Mouse (Mus musculus) liver, embryonic 14.5 days (tissue): ENCODE results near the gene Smg1. TPM values are rescaled to one million over a fixed set of nuclear protein-coding genes. Genes with fewer than 3 reads are reported as not detected.

Source experiments
- ATAC-seq: fragments of 200-750 bp; cut with Nextera tagmentation; 2 replicates; pipeline ENCODE4 v1.8.0; 2017; ENCODE audit warnings: moderate number of reproducible peaks, mild to moderate bottlenecking, moderate library complexity; ENCODE audit not compliant: insufficient read depth
- DNase-seq, 3 experiments: peaks; one replicate each; pipeline ENCODE4 v3.0.0-alpha.2; 2012 to 2013; ENCODE audit warnings: low read depth in 3 of 3, low spot score in 3 of 3
- H3K27ac ChIP-seq: fragments of 300-500 bp; sonication (generic); 2 replicates; pipeline ENCODE4 v1.5.1; 2014; ENCODE audit warnings: moderate library complexity, mild to moderate bottlenecking, control low read depth, inconsistent platforms
- H3K27me3 ChIP-seq: fragments of 300-500 bp; sonication (generic); 2 replicates; pipeline ENCODE4 v1.6.1; 2014; ENCODE audit warnings: mild to moderate bottlenecking, low read length, moderate library complexity; ENCODE audit not compliant: control insufficient read depth, insufficient read depth
- H3K36me3 ChIP-seq: fragments of 300-500 bp; sonication (generic); replicated peaks from 2 replicates; pipeline ENCODE4 v1.6.1; 2014; ENCODE audit warnings: low read depth; ENCODE audit not compliant: control insufficient read depth, insufficient read depth
- H3K4me1 ChIP-seq, 2 experiments: fragments of 200-500 bp in 1 of 2; fragments of 300-500 bp in 1 of 2; sonication (generic) in 1 of 2; replicated peaks; 2 replicates each; pipeline ENCODE4 v1.6.1; 2012 to 2014; ENCODE audit warnings: antibody characterized with exemption in 1 of 2, inconsistent platforms in 1 of 2, low read length in 1 of 2; ENCODE audit not compliant: control insufficient read depth in 2 of 2, insufficient read depth in 2 of 2
- H3K4me2 ChIP-seq: fragments of 300-500 bp; sonication (generic); 2 replicates; pipeline ENCODE4 v1.6.1; 2014; ENCODE audit warnings: low read depth, mild to moderate bottlenecking, control low read depth, moderate library complexity
- H3K4me3 ChIP-seq, 2 experiments: fragments of 200-500 bp in 1 of 2; fragments of 300-500 bp in 1 of 2; sonication (generic) in 1 of 2; 2 replicates each; pipeline ENCODE4 v1.5.1; 2012 to 2014; ENCODE audit warnings: low read depth in 2 of 2, low read length in 2 of 2, mild to moderate bottlenecking in 2 of 2, control low read depth in 1 of 2, inconsistent platforms in 1 of 2, moderate library complexity in 1 of 2; ENCODE audit not compliant: insufficient read depth in 1 of 2
- H3K9ac ChIP-seq: fragments of 300-500 bp; sonication (generic); replicated peaks from 2 replicates; pipeline ENCODE4 v1.6.1; 2014; ENCODE audit warnings: mild to moderate bottlenecking, control low read depth, moderate library complexity
- H3K9me3 ChIP-seq: fragments of 300-500 bp; sonication (generic); 2 replicates; pipeline ENCODE4 v1.6.1; 2016; ENCODE audit warnings: low read length, mixed read lengths; ENCODE audit not compliant: control insufficient read depth
- CTCF ChIP-seq: IDR thresholded peaks from 2 replicates; pipeline ENCODE4 v1.5.1; 2016; ENCODE audit warnings: antibody characterized with exemption, low read depth, control low read depth
- EP300 ChIP-seq: IDR thresholded peaks from 2 replicates; pipeline ENCODE4 v1.6.1; 2016; ENCODE audit warnings: antibody characterized with exemption, low read depth
- WGBS: fragments of 180-500 bp; shearing (Covaris S2); extraction: QIAGEN DNeasy Blood & Tissue Kit; methylation state at CpG from one replicate; pipeline ENCODE4 v1.1.7; 2014; ENCODE audit not compliant: insufficient replicate concordance; 5-methylcytosine and 5-hydroxymethylcytosine counted together
- polyA plus RNA-seq, 2 experiments: library from polyadenylated mRNA; depleted of rRNA in 1 of 2; stranded (reverse) in 1 of 2; unstranded in 1 of 2; fragments of >200 nt; fragmentation: Nextera tagmentation in 1 of 2; extraction: Ambion mirVana in 1 of 2; gene quantifications; 2 replicates each; pipeline versions ENCODE4 v1.2.1 to v1.2.3; 2012 to 2014

Gene Smg1
- polyA plus RNA-seq, 2 experiments, result 5.7 to 10.5 TPM

GRCm38 (mm10) chr7:118250482-118251160 lies 7.2 kb upstream of the Smg1 start:
- no peaks in the 10 kb centered on the region for H3K27me3 ChIP-seq
- H3K4me2 ChIP-seq, result no peak overlapping the region
- peaks cover 0 to 10% of the 10 kb centered on the region in 2 experiments; a peak in 2 of 4 replicates for H3K4me1 ChIP-seq
- H3K36me3 ChIP-seq, result no peaks in the 10 kb centered on the region
- ATAC-seq (no peak), DNase-seq (no peak)
- WGBS, result 66% methylated on average over 4 of the region's 4 CpGs
- H3K9ac ChIP-seq, result no peak overlapping the region
- H3K27ac ChIP-seq, result no peak overlapping the region
- no peak overlapping the region for H3K4me3 ChIP-seq
- no peaks in the 10 kb centered on the region for H3K9me3 ChIP-seq
- TF ChIP-seq EP300 (no peak), CTCF (no peak)

- Histone ChIP-seq H3K9me3 (no peaks in the 10 kb centered on the region), H3K4me3 (no peak overlapping the region), H3K27ac (no peak overlapping the region), H3K4me1 (peaks cover 0 to 10% of the 10 kb centered on the region in 2 experiments; a peak in 2 of 4 replicates), H3K27me3 (no peaks in the 10 kb centered on the region), H3K4me2 (no peak overlapping the region), H3K9ac (no peak overlapping the region), H3K36me3 (no peaks in the 10 kb centered on the region)
- WGBS, result 76% methylated on average over 2 of the region's 2 CpGs
- DNase-seq, result no peak
- no peak for TF ChIP-seq CTCF
- no peak for TF ChIP-seq EP300
- ATAC-seq, result no peak
These were observed 6.1 kb upstream of the Smg1 start for GRCm38 (mm10) chr7:118249563-118249962.

GRCm38 (mm10) chr7:118248069-118248468 lies 4.6 kb upstream of the Smg1 start:
- 65% methylated on average over 8 of the region's 8 CpGs for WGBS
- Histone ChIP-seq H3K9me3 (no peaks in the 10 kb centered on the region), H3K4me2 (no peak overlapping the region), H3K36me3 (no peaks in the 10 kb centered on the region), H3K4me1 (peaks cover 0 to 16% of the 10 kb centered on the region in 2 experiments; a peak in 3 of 4 replicates), H3K27ac (no peak overlapping the region), H3K4me3 (no peak overlapping the region), H3K9ac (no peak overlapping the region), H3K27me3 (no peaks in the 10 kb centered on the region)
- TF ChIP-seq EP300 (no peak), CTCF (no peak)
- DNase-seq (no peak), ATAC-seq (no peak)

GRCm38 (mm10) chr7:118245260-118245659 lies 1.8 kb upstream of the Smg1 start:
- DNase-seq (no peak), ATAC-seq (no peak)
- Histone ChIP-seq H3K4me3 (no peak overlapping the region), H3K9me3 (no peaks in the 10 kb centered on the region), H3K4me2 (no peak overlapping the region), H3K27me3 (no peaks in the 10 kb centered on the region), H3K4me1 (peaks cover 8 to 13% of the 10 kb centered on the region in 2 experiments), H3K27ac (no peak overlapping the region), H3K9ac (no peak overlapping the region), H3K36me3 (no peaks in the 10 kb centered on the region)
- WGBS, result 84% methylated on average over 3 of the region's 3 CpGs
- TF ChIP-seq EP300 (no peak), CTCF (no peak)

- peak overlapping the region; percentile 88 for H3K9ac ChIP-seq
- H3K4me3 ChIP-seq, result peak overlapping the region; percentile 83 to 85
- TF ChIP-seq EP300 (no peak), CTCF (no peak)
- WGBS, result under 1% methylated on average over 50 of the region's 50 CpGs
- H3K36me3 ChIP-seq, result no peaks in the 10 kb centered on the region
- DNase-seq, result peak in 2 of 3 experiments; percentile 37 to 47
- ATAC-seq, result peak; percentile 54
- H3K4me2 ChIP-seq, result peak overlapping the region; percentile 79
- H3K27ac ChIP-seq, result peak overlapping the region; percentile 87
- no peaks in the 10 kb centered on the region for H3K9me3 ChIP-seq
- H3K4me1 ChIP-seq, result peaks cover 8 to 13% of the 10 kb centered on the region in 2 experiments
- no peaks in the 10 kb centered on the region for H3K27me3 ChIP-seq
These were observed 508 bp downstream of the Smg1 start for GRCm38 (mm10) chr7:118242911-118243412.
